Mouse (Mus musculus): ENCODE measurements around the gene Ispd. TPM values are rescaled to one million over a fixed set of nuclear protein-coding genes. Genes with fewer than 3 reads are reported as not detected.

Gene Ispd
- polyA plus RNA-seq, 1 experiment from 2014 or later, result 9.0 TPM

DNA sequence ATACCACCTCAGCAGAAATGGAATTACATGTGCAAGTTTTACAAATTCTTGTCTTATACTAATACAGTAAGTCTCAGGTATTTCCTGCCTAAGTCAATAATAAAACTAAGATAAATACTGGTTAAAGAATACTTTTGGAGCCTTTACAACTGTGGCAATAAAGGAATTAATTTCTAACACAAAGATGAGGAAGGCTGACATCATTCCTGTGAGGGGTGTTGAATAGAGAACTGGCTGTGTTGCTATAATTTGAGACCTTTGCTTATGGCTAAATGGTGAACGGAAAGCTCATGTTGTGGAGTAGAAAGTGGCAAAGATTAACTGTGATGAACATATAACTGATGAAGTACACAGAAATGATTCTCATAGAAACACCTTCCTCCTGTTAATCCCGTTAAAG lies 149.7 kb downstream of the Ispd start:
- Histone ChIP-seq H3K4me1 (no peaks in the 10 kb centered on the region), H3K9me3 (no peaks in the 10 kb centered on the region), H3K36me3 (no peaks in the 10 kb centered on the region), H3K4me3 (no peak overlapping the region), H3K27ac (no peak overlapping the region), H3K9ac (no peak overlapping the region), H3K4me2 (no peak overlapping the region), H3K27me3 (no peaks in the 10 kb centered on the region)
- 67% methylated on average over 2 of the region's 2 CpGs for WGBS
- no peak for ATAC-seq (ENCODE audit: insufficient number of reproducible peaks, low FRiP score, low TSS enrichment, low read depth)

DNA sequence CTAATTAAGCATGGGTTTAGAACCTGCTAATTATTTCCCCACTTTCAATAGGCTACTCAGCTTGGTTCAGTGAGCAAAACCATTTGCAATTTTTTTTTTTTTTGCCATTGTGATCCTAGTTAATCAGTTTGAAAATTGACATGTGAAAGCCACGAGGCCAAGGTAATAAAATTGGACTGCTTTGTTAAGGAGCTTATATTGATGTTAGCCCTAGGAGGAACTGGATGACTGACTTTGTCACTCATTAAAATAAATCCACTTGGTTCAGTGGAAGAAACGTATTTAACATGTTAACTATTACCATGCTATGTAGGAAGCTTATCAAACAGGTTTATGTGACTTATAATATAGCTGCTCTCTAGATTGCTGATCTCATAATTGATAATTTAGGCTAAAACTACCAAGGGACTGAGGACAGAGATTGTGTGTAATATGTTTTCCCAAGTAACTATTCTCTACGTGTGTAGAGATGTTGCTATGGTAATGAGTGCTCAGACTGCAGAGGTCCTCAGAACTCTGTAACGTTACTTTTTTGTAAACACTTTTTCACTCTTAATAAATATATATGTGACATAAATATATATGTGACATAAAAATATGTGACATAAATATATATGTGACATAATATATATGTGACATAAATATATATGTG lies 150.3 kb downstream of the Ispd start:
- Histone ChIP-seq H3K36me3 (no peaks in the 10 kb centered on the region), H3K4me1 (no peaks in the 10 kb centered on the region), H3K4me3 (no peak overlapping the region), H3K27me3 (no peaks in the 10 kb centered on the region), H3K27ac (no peak overlapping the region), H3K9me3 (no peaks in the 10 kb centered on the region), H3K9ac (no peak overlapping the region), H3K4me2 (no peak overlapping the region)
- WGBS, result 50% methylated on average over 4 of the region's 4 CpGs
- no peak for ATAC-seq (ENCODE audit: insufficient number of reproducible peaks, low FRiP score, low TSS enrichment, low read depth)

DNA sequence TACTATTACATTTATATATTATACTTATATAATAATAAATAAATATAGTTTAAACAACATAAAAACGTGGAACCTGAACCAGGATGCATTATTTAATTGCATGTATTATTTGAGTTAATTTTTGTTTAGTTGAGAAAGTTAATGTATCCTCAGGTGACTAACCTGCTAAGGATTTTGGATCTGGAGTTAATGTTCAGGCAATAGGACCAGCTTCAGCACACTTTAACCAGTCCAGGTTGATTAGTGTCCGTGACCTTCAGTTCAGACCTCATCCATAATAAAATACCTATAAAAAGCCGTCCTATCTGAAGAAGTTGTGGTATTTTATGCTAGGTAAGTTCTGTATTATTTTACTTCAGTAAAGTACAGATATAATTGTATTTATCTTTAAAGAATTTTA lies 151.3 kb downstream of the Ispd start:
- no peak overlapping the region for H3K4me2 ChIP-seq
- WGBS, result 80% methylated on average over 3 of the region's 3 CpGs
- ATAC-seq (ENCODE audit: insufficient number of reproducible peaks, low FRiP score, low TSS enrichment, low read depth), result no peak
- H3K9me3 ChIP-seq, result no peaks in the 10 kb centered on the region
- no peak overlapping the region for H3K9ac ChIP-seq
- no peaks in the 10 kb centered on the region for H3K36me3 ChIP-seq
- H3K27ac ChIP-seq, result no peak overlapping the region
- no peaks in the 10 kb centered on the region for H3K27me3 ChIP-seq
- H3K4me1 ChIP-seq, result no peaks in the 10 kb centered on the region
- no peak overlapping the region for H3K4me3 ChIP-seq

DNA sequence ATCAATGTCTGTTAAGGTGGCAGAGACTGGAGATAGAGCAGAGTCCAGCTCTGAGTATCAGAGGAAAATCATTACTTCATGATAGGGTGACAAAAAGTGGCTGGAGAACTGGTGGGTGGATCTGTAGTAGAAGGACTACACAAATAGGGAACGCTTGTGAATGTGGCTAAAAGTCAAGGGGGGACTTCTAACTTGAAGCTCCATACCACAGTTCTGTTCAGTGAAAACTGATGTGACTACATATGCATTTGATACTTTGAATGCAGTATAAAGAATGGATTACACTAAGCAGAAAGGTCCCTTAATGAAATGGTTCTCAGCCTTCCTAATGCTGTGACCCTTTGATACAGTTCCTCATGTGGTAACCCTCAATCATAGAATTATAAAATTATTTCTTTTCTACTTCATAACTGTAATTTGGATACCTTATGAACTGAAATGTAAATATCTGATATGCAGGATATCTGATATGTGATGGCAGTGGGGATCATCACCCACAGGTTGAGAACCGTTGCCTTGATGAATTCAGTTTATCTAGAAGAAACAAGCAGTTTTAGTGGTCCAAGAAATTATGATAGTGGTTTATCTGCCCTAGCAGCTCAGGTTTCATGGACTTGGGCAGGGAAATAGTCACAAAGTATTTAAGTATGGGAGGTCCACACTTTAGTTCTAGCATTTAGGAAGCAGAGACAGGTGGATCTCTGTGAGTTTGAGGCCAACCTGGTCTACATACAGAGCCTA lies 152.1 kb downstream of the Ispd start:
- H3K27ac ChIP-seq, result no peak overlapping the region
- 87% methylated on average over 2 of the region's 2 CpGs for WGBS
- H3K4me3 ChIP-seq, result no peak overlapping the region
- no peaks in the 10 kb centered on the region for H3K36me3 ChIP-seq
- no peak overlapping the region for H3K9ac ChIP-seq
- no peak overlapping the region for H3K4me2 ChIP-seq
- ATAC-seq (ENCODE audit: insufficient number of reproducible peaks, low FRiP score, low TSS enrichment, low read depth), result no peak
- no peaks in the 10 kb centered on the region for H3K27me3 ChIP-seq
- H3K4me1 ChIP-seq, result no peaks in the 10 kb centered on the region
- no peaks in the 10 kb centered on the region for H3K9me3 ChIP-seq

DNA sequence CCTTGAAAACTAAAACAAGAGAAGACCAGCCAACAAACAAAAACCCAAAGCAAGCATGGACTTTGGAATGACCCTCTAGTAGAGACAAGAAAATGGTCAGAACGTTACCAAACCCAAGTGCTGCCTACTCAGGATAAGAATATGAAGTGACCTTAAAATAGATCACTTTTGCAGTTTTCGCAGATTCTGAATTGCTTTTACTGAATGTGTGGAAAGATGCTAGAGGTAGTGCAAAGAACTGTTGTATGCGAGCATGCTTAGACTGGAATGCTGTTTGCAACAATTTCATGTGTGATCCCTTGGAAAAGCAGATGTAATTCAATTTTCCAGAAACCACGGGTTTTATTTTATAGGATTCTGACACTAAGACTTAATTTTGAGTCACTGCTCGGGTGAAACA lies 153.3 kb downstream of the Ispd start:
- no peak overlapping the region for H3K27ac ChIP-seq
- no peak for ATAC-seq (ENCODE audit: insufficient number of reproducible peaks, low FRiP score, low TSS enrichment, low read depth)
- no peaks in the 10 kb centered on the region for H3K4me1 ChIP-seq
- no peaks in the 10 kb centered on the region for H3K27me3 ChIP-seq
- no peaks in the 10 kb centered on the region for H3K36me3 ChIP-seq
- no peaks in the 10 kb centered on the region for H3K9me3 ChIP-seq
- no peak overlapping the region for H3K9ac ChIP-seq
- 77% methylated on average over 5 of the region's 5 CpGs for WGBS
- no peak overlapping the region for H3K4me2 ChIP-seq
- no peak overlapping the region for H3K4me3 ChIP-seq

DNA sequence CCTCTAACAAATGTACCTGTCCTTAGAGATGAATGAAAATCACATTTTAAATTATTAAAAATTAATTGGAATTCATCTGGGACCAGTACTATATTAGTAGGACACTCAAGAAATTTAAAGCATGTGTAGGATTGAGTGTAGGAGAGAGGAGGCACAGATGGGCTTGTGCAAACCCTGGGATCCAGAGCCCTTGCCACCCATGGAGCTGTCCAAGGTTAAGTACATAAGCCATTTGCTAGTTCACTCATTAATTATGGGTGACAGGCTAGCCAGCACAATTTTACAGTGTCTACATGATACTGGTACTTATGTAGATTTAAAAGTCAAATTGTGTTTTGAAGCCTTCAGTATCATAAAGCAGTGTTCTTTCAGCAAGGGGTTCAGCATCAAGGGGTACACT lies 164.1 kb downstream of the Ispd start:
- no peak overlapping the region for H3K4me2 ChIP-seq
- H3K4me3 ChIP-seq, result no peak overlapping the region
- no peaks in the 10 kb centered on the region for H3K27me3 ChIP-seq
- no peak overlapping the region for H3K9ac ChIP-seq
- no peaks in the 10 kb centered on the region for H3K9me3 ChIP-seq
- no peak for ATAC-seq (ENCODE audit: insufficient number of reproducible peaks, low FRiP score, low TSS enrichment, low read depth)
- no peak overlapping the region for H3K27ac ChIP-seq
- no peaks in the 10 kb centered on the region for H3K36me3 ChIP-seq
- no peaks in the 10 kb centered on the region for H3K4me1 ChIP-seq

DNA sequence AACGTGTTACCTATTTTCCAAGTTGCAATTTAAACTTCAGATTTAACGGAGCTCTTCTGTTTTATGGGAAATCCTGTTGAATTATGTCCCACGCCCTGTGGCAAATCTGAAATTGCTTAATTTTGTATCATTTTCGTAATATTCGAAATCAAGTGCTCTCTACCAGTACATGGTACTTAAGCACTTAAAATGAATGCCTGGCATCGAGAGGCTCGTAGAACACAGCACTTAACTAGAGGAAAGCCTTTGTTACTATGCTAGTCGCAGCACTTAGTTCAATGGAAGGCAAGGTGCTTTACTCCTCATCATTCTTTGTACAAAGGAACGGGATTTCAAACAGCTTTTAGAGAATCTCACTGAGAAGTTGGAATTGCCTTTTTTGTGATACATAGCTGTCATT lies 168.2 kb downstream of the Ispd start:
- Histone ChIP-seq H3K4me2 (no peak overlapping the region), H3K27ac (no peak overlapping the region), H3K27me3 (no peaks in the 10 kb centered on the region), H3K36me3 (no peaks in the 10 kb centered on the region), H3K9ac (no peak overlapping the region), H3K4me1 (no peaks in the 10 kb centered on the region), H3K4me3 (no peak overlapping the region), H3K9me3 (no peaks in the 10 kb centered on the region)
- WGBS, result 66% methylated on average over 9 of the region's 9 CpGs
- ATAC-seq (ENCODE audit: insufficient number of reproducible peaks, low FRiP score, low TSS enrichment, low read depth), result no peak

DNA sequence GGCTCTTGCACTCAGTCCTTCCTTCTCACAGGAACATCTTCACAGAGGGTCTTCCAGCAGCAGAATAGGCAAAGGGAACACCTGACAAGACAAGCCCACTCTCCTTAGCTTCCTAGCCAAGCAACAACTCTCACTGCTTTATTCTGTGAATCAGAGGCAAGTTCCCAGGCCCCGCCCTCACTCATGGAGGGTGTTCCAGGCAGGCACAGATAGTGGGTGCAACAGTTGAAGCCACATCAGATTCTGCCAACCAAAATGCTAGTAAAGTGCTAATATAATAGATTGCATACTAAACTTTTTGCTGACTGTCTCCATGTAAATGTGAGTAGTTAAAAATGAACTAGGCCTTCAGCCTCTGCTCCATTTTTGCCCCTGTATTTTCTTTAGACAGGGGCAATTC lies 173.4 kb downstream of the Ispd start:
- ATAC-seq (ENCODE audit: insufficient number of reproducible peaks, low FRiP score, low TSS enrichment, low read depth), result no peak
- Histone ChIP-seq H3K4me3 (no peak overlapping the region), H3K27me3 (no peaks in the 10 kb centered on the region), H3K4me2 (no peak overlapping the region), H3K9ac (no peak overlapping the region), H3K36me3 (no peaks in the 10 kb centered on the region), H3K27ac (no peak overlapping the region), H3K9me3 (no peaks in the 10 kb centered on the region), H3K4me1 (no peaks in the 10 kb centered on the region)
- 97% methylated on average over 1 of the region's 1 CpGs for WGBS

DNA sequence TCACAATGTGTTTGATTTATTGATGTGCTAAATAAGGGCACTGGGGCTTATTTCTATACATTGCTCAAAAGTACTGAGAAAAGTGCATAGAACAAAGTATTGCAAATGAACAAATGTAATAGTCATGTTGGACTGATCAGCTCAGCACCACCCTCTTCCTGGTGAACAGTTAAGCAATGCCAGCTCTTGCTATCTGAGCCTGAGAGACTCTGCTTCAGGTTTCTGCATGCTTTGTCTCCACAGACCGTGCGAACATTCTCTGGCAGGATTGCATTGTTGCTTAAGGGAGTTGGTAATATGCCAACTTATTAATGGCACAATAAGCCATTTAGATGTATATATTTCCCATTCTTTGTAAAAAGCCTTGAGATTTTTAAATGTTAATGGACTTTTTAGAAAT lies 182.9 kb downstream of the Ispd start:
- H3K4me2 ChIP-seq, result no peak overlapping the region
- no peak for ATAC-seq (ENCODE audit: insufficient number of reproducible peaks, low FRiP score, low TSS enrichment, low read depth)
- no peak overlapping the region for H3K9ac ChIP-seq
- H3K9me3 ChIP-seq, result no peaks in the 10 kb centered on the region
- WGBS, result 47% methylated on average over 2 of the region's 2 CpGs
- H3K27me3 ChIP-seq, result no peaks in the 10 kb centered on the region
- no peak overlapping the region for H3K27ac ChIP-seq
- no peaks in the 10 kb centered on the region for H3K4me1 ChIP-seq
- H3K36me3 ChIP-seq, result no peaks in the 10 kb centered on the region
- no peak overlapping the region for H3K4me3 ChIP-seq

DNA sequence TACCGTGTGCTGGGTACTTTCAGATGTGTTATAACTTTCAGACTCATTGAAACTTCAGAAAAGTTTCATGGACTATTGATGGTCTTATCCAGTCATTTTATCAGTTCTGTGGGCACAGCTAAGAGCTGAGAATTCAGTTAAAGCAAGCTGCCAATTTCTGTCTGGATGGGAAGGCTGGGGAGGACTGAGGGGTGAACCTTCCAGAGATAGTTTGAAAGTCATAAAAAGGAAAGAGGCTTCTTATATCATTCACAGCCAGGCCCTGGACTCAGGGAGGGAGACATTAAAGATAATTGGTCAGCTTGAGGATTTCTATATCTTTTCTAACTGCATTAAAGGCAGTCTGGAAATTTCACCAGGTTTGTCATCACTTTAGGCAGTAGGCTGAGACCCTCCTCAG lies 185.7 kb downstream of the Ispd start:
- Histone ChIP-seq H3K36me3 (no peaks in the 10 kb centered on the region), H3K27me3 (no peaks in the 10 kb centered on the region), H3K4me3 (no peak overlapping the region), H3K27ac (no peak overlapping the region), H3K4me2 (no peak overlapping the region), H3K9ac (no peak overlapping the region), H3K4me1 (no peaks in the 10 kb centered on the region), H3K9me3 (no peaks in the 10 kb centered on the region)
- ATAC-seq (ENCODE audit: insufficient number of reproducible peaks, low FRiP score, low TSS enrichment, low read depth), result no peak
- 76% methylated on average over 1 of the region's 1 CpGs for WGBS

DNA sequence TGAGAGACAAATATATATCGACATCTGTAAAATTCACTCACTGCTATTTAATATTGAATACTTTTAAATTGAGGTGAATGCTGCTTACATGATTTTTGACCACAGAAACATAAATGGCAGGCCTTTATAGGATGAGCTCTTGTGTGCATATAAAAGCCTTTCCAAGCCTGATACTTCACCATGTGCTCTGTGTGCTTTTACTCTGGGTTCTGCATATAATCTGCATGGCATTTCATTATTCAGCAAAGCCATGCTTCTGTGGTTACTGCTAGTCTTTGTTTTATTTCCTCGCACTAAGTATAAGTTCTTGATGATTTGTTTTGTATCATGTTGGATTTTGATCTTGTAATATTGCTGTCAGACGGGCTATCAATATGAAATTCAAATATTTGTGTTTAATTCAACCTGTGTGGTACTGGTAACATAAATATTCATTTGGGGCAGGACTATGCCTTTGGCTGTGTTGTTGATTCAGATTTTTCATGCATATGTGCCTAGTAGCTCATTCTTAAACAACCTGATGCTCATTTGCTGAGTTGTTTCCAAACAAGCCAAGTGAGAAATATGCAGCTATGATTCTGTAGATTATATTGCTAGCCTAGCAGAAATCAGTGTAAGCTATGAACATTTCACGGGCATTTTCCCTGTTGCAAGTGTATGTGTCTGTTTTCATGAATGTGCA lies 189.3 kb downstream of the Ispd start:
- Histone ChIP-seq H3K4me2 (no peak overlapping the region), H3K4me1 (no peaks in the 10 kb centered on the region), H3K9ac (no peak overlapping the region), H3K27ac (no peak overlapping the region), H3K27me3 (no peaks in the 10 kb centered on the region), H3K4me3 (no peak overlapping the region), H3K36me3 (no peaks in the 10 kb centered on the region), H3K9me3 (no peaks in the 10 kb centered on the region)
- ATAC-seq (ENCODE audit: insufficient number of reproducible peaks, low FRiP score, low TSS enrichment, low read depth), result no peak
- 85% methylated on average over 4 of the region's 4 CpGs for WGBS

DNA sequence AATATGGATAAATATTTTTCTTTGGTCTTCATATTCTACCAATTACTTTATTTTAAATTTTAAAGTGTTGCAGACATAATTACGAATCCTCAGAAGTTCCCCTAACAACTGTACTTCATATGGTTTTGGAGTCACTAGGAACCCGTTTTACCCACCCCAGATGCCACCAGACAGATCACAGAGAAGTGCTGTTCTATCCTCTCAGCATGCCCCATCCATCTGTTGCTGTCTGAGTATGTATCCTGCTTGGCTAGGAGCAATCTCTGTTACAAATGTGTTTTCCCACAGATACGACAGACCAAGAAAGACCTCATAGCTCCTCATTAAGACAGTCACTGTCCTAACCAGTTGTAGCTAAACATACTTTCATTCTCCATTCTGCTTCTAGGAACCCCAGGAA lies 203.6 kb downstream of the Ispd start:
- WGBS, result 66% methylated on average over 3 of the region's 3 CpGs

More for the DNA sequence above, 203.6 kb downstream of the Ispd start:
- no peak overlapping the region for H3K27ac ChIP-seq
- H3K4me3 ChIP-seq, result no peak overlapping the region
- no peaks in the 10 kb centered on the region for H3K9me3 ChIP-seq
- ATAC-seq (ENCODE audit: insufficient number of reproducible peaks, low FRiP score, low TSS enrichment, low read depth), result no peak
- no peaks in the 10 kb centered on the region for H3K36me3 ChIP-seq
- no peak overlapping the region for H3K4me2 ChIP-seq
- no peaks in the 10 kb centered on the region for H3K4me1 ChIP-seq
- no peak overlapping the region for H3K9ac ChIP-seq
- no peaks in the 10 kb centered on the region for H3K27me3 ChIP-seq
